Mouse (Mus musculus): ENCODE measurements around the gene Avil.

Gene Avil

GRCm38 (mm10) chr10:127033301-127033741 is 32.8 kb downstream of the Avil start:
- no peak for DNase-seq

GRCm38 (mm10) chr10:127036273-127036672 is 35.8 kb downstream of the Avil start:
- DNase-seq = no peak

GRCm38 (mm10) chr10:127037641-127038040 is 37.1 kb downstream of the Avil start:
- DNase-seq = no peak

DNA sequence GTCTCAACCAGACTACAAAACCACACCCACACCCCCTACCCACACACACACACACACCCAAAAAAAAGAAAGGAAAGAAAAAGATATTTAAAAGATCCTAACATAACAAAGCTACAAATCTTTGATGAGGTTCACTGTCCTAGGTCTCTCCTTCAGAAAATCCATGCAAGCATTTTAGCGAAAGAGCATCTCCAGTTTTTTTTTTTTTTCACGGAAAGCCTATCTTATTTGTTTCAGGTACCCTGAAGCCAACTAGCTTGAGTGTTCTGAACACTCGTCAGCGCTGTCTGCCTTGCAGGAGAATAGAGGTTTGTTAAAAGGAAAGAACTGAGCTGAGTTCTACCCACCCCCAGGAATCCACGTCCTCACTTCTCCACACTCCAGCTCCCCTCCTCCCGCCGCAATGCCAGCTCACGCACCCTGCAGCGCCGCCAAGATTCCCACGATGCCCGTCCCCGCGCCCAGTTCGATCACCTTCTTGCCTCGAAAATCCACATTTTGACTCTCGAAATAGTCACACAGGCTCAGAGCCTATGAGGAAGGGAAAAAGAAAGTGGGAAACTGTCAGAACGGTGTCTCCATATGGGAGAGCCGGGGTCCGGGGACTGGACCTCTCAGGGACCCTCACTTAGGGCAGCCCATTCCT is 40.2 kb downstream of the Avil start:
- no peak for DNase-seq

DNA sequence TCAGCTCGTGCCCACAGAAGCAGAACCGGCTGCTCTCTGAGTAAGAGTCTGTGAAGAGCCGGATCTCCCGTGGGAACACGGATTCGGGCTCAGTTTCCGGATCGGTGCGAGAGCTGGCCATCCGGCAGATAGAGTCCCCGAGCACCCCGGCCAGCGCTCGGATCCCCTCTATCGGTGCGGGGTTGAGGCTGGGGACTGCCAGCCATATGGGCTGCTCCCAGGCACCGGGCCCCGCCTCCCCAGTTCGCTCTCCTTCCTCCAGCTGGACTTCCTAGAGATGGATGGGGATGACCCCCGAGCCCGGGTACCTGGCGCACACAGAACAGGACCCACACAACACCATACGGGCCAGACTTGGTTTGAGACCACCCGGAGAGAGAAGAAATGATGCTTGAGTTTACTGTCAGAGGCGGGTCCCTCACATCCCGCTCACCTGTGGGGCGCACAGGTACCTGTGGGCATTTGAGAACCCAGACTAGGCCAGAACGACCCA is 40.8 kb downstream of the Avil start, which contains the start of the genes Mettl1 and Eef1akmt3:
Mettl1 (plus strand) TSS at position 141 of the 493 bp plus-strand sequence.
Eef1akmt3 (minus strand) TSS at position 240 of the 493 bp plus-strand sequence.
- no peak for DNase-seq

DNA sequence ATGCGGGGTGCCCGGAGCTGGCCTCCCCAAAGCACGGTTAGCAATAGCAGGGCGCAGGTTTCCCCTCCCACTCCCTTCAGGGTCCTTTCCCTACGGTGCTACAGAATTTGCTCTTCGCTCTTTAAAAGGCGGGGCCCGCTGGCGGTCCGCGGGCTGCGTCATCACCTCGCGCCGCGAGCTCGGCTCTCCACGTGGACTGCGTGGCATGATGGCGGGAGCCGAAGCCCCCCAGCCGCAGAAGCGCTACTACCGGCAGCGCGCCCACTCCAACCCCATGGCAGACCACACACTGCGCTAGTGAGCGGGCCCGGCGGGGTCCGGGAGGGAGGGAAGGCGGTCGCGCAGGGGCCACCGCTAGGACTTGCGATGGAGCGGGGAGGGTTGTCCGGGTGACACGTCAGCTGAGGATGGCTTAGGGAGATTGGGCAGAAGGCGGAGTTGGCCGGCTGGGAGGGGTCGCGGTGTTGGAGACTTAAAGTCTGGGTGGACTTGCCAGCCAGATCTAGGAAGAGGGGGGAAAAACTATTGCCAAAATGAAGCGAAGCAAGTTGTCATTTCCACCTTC is 41.3 kb downstream of the Avil start:
- peak; percentile 40 to 55 for DNase-seq

DNA sequence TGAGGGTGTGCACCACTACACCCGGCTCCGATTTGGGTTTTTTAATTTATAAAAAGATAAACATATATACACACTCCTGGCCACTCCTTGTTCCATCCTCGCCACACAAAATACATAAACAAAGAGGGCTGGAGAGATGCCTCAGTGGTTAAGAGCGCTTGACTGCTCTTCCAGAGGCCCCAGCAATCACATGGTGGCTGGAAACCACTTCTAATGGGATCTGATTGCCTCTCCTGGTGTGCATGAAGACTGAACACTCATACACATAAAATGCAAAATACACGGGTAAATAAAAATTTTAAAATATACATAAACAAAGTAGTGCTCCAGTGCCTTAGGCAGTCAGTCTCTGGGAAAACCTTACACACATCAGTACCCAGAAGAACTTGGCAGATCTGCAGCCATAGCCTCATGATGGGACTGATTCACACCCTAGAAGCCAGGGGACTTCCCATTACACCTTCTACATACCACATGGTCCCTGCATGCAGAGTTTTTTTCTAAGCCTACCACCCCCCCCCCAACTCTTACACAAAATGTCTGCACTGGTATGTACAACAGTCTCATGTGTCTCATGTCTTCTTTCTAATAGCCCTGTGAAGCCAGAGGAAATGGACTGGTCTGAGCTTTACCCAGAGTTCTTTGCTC is 42.1 kb downstream of the Avil start:
- no peak for DNase-seq

GRCm38 (mm10) chr10:127043187-127043586 is 42.7 kb downstream of the Avil start:
- DNase-seq = no peak

- no peak for DNase-seq
These were observed 47.4 kb downstream of the Avil start, which contains the start of gene Cyp27b1 for GRCm38 (mm10) chr10:127047954-127048353. Gene Cyp27b1 (plus strand): TSS chr10:127048250.

DNA sequence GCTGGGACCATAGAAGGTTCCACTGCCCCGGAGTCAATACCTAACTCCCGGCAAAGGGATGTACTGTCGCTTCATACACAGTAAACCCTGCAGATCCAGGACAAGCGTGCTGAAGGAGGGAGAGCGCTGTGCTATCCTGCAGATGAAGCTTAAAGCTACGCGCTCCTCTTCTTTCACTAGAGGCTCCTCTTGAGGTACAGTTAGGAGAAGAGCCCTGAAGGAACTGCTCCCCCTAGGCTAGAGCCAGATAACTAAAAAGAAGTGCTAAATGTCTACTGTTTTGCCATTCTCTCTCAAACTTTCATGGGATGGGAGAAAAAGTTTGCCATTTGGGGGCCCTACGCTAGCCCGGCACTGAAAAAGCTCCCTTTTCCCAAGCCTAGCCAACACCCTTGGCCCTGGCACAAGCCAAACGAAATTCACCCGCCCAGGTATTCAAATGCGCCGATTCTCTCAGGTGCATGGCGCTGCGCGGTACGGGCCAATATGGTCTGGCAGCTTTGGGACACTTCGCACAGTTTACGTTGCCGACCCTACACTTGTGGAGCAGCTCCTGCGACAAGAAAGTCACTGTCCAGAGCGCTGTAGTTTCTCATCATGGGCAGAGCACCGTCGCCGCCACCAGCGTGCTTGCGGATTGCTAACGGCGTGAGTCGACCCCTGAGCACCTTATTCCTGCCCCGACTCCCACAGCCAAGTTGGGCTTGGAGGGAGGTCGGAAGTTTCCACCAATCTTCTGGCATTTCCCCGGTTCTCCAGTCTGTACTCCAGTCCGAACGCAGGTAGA is 48.3 kb downstream of the Avil start:
- DNase-seq = no peak

- DNase-seq = no peak
These were observed 49.0 kb downstream of the Avil start for GRCm38 (mm10) chr10:127049395-127050118.

DNA sequence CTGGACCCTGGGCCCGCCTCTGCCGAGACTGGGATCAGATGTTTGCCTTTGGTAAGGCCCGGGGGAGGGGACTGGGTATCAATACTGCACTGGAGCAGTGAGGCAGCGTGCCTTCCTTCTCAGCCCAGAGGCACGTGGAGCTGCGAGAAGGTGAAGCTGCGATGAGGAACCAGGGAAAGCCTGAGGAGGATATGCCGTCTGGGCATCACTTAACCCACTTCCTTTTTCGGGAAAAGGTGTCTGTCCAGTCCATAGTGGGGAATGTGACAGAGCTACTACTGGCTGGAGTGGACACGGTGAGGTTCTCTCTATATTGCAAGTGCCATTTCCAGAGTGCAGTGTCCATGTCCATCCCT is 49.6 kb downstream of the Avil start:
- DNase-seq = no peak

- no peak for DNase-seq
These were observed 54.1 kb downstream of the Avil start for GRCm38 (mm10) chr10:127054646-127055045.

DNA sequence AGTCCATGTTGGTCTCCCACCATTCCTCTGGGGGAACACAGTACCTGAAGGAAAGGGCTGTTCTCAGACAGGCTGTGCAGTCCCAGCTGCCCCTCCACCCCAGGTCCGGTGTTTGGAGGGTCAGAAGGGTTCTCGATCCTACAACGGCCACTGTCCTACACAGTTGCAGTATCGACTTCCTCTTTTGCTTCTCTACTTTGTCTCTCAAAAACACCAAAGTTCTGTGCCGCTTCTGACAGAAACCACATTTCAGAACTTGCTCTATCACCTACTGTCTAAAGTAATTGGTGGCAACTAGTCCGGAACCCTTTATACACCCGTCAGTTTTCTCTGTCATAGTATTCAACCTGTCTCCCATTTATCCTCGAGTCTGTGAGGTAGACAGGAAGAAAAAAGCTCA is 54.9 kb downstream of the Avil start:
- no peak for DNase-seq

DNA sequence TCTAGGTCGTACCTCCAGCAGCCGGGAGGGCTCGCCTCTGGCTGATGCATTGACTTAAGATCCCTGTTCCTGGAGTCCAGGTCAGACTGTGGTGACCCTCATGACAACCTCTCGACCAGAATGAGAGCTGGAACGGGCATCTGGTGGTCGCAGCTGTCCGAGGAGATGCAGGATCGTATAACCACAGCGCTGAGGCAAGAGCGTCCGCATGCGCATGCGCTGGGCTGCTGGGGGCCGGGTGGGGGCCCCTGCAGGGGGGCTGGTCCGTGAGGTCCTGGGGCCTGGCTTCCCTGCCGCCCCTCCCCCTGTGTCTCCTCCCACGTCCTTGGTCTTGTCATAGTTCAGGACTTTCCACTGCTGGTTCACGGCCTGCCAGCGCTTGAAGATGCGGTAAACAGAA is 56.0 kb downstream of the Avil start:
- DNase-seq = no peak

DNA sequence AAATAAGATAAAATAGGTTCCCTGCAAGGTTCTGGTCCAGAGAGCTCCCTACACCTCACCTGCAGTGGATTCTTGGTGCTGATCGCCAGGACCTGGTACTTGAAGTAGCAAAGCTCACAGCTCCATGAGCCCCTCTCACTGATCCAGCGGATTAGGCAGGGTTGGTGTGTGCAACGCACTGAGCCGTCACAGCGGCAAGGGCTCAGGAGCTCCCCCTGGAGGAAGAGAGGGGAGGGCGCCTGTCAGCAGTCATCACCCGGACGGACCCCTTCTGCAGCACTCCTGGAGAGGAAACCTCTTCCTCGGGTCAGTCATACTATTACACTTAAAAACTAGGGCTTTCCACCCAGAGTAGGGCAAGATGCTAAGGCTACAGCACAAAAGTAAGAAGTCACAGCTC is 57.7 kb downstream of the Avil start:
- peak; percentile 66 to 67 for DNase-seq

DNA sequence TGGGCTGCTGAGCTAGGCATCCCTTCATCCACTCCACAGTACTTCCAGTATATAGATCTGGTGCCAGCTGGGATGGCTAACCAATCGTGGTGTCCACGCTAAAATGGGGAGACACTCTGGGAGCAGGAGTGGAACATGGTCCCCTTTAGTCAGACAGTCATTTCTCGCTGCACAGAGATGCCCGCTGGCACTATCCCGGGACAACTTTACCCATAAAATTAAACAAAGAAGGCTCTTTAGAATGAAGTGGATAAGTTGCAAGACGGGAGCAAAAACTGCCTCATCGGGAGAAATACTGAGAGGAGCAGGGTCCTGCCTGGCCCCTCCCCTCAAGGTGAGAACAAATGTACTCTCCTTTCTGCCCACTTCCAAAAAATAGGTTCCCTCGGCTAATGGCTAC is 58.2 kb downstream of the Avil start:
- DNase-seq = no peak

DNA sequence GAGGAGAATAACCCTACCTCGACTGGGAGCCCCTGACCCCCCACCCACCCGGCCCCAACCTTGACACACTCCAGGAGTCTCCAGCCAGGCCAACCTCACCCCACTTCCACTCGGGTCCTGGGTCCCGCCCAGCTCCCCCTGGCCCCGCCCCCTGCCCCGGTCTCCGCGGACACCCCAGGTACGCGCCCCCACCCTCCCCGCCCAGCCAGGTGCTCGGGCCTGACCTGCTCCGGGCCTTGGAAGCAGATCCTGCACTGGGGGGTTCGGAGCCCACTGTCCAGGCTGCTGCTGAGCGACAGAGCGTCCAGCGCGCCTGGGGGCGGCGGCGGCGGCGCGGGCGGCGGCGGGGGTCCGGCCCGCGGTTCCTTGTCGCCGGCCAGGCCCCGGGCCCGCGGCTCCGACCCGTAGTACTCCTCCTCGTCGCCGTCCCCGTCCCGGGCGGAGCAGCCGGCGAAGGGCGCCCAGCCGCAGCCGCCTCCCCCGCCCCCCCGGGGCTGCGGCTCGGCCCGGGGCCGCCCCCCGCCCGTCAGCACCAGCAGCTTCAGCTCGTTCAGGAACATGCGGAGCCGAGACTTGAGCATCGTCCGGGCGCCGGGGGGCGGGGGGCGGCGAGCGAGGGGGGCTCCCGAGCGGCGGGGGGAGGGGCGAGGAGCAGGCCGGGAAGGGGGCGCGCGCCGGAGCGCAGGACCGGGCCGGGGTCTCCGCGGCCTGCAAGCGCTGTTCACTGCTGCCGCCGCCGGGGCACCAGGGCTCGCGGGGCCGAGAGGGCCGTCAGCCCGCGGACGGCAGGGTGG is 58.9 kb downstream of the Avil start:
- DNase-seq = no peak

GRCm38 (mm10) chr10:127059968-127060916 is 59.7 kb downstream of the Avil start, which contains the start of gene March9:
Gene March9 (minus strand): TSS chr10:127060184.
- peak; percentile 78 to 87 for DNase-seq

DNA sequence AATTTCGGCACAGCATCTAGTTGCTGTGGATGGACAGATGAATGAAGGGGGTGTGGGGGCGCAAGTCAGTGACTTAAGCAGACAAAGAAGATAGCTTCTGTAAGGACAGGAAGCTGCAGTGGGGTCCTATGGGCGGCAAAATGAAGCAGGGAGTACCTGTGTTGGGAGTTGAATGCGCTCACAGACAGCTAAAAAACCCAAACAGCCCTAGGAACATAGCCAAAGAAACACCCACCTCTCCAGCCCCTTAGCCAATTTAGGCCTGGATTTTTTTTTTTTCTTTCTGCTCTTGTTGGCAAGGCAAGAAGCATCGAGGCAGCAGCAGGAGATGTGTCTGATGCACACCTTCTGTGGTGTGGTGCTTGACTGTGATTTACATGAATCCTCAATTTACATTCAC is 60.6 kb downstream of the Avil start:
- no peak for DNase-seq

All from thymus, adult 18-20 months (tissue).